Mouse (Mus musculus) liver, embryonic 14.5 days (tissue): ENCODE measurements around the gene Olig3.

Source experiments
- CTCF ChIP-seq: IDR thresholded peaks from 2 replicates; pipeline ENCODE4 v1.5.1; 2016; ENCODE audit warnings: antibody characterized with exemption, low read depth, control low read depth
- EP300 ChIP-seq: IDR thresholded peaks from 2 replicates; pipeline ENCODE4 v1.6.1; 2016; ENCODE audit warnings: antibody characterized with exemption, low read depth

GRCm38 (mm10) chr10:19369143-19369542 is 12.8 kb downstream of the Olig3 start:
- no peak for TF ChIP-seq CTCF
- no peak for TF ChIP-seq EP300
